Mouse (Mus musculus) embryonic facial prominence, embryonic 10.5 days (tissue): ENCODE data around the gene Vcl. TPM values are rescaled to one million over a fixed set of nuclear protein-coding genes. Genes with fewer than 3 reads are reported as not detected.

ENCODE experiments used
- DNase-seq: peaks from one replicate; pipeline ENCODE4 v3.0.0-alpha.2; 2017; ENCODE audit warnings: low spot score
- H3K27ac ChIP-seq: fragments of 300-500 bp; sonication (generic); replicated peaks from 2 replicates; pipeline ENCODE4 v1.5.1; 2016; ENCODE audit warnings: mild to moderate bottlenecking
- H3K27me3 ChIP-seq: fragments of 300-500 bp; sonication (generic); replicated peaks from 2 replicates; pipeline ENCODE4 v1.6.1; 2016; ENCODE audit warnings: low read depth, mild to moderate bottlenecking; ENCODE audit not compliant: poor library complexity, severe bottlenecking
- H3K36me3 ChIP-seq: fragments of 300-500 bp; sonication (generic); replicated peaks from 2 replicates; pipeline ENCODE4 v1.6.1; 2016; ENCODE audit warnings: mild to moderate bottlenecking, moderate library complexity
- H3K4me1 ChIP-seq: fragments of 300-500 bp; sonication (generic); 2 replicates; pipeline ENCODE4 v1.6.1; 2016
- H3K4me3 ChIP-seq: fragments of 300-500 bp; sonication (generic); 2 replicates; pipeline ENCODE4 v1.5.1; 2016; ENCODE audit warnings: mild to moderate bottlenecking, moderate library complexity
- H3K9me3 ChIP-seq: fragments of 300-500 bp; sonication (generic); 2 replicates; pipeline ENCODE4 v1.6.1; 2016; ENCODE audit warnings: mild to moderate bottlenecking
- WGBS: fragments of 180-500 bp; shearing (Covaris S2); methylation state at CpG from one replicate; pipeline ENCODE4 v1.1.7; 2016; 5-methylcytosine and 5-hydroxymethylcytosine counted together
- polyA plus RNA-seq: library from polyadenylated mRNA; unstranded; fragments of >200 nt; fragmentation: Nextera tagmentation; extraction: Ambion mirVana; gene quantifications from 2 replicates; pipeline ENCODE4 v1.2.1, GENCODE M21; 2016

Vcl gene
- polyA plus RNA-seq, 1 experiment from 2014 or later, result 36.4 TPM

GRCm38 (mm10) chr14:20916625-20917612 is 12.3 kb upstream of the Vcl start:
- Histone ChIP-seq H3K27ac (no peak overlapping the region), H3K27me3 (no peaks in the 10 kb centered on the region), H3K36me3 (no peaks in the 10 kb centered on the region), H3K9me3 (no peaks in the 10 kb centered on the region), H3K4me3 (no peak overlapping the region), H3K4me1 (no peaks in the 10 kb centered on the region)
- DNase-seq, result no peak
- WGBS, result 92% methylated on average over 7 of the region's 7 CpGs

- no peaks in the 10 kb centered on the region for H3K36me3 ChIP-seq
- no peaks in the 10 kb centered on the region for H3K27me3 ChIP-seq
- no peaks in the 10 kb centered on the region for H3K4me1 ChIP-seq
- WGBS, result 92% methylated on average over 5 of the region's 5 CpGs
- DNase-seq, result no peak
- H3K4me3 ChIP-seq, result no peak overlapping the region
- no peaks in the 10 kb centered on the region for H3K9me3 ChIP-seq
- no peak overlapping the region for H3K27ac ChIP-seq
These were observed 5.0 kb upstream of the Vcl start for GRCm38 (mm10) chr14:20924071-20924789.

- H3K36me3 ChIP-seq, result no peaks in the 10 kb centered on the region
- no peak overlapping the region for H3K4me3 ChIP-seq
- no peaks in the 10 kb centered on the region for H3K27me3 ChIP-seq
- H3K27ac ChIP-seq, result no peak overlapping the region
- DNase-seq, result no peak
- no peaks in the 10 kb centered on the region for H3K9me3 ChIP-seq
- H3K4me1 ChIP-seq, result peaks cover 19% of the 10 kb centered on the region
- WGBS, result 82% methylated on average over 4 of the region's 4 CpGs
These were observed 1.5 kb upstream of the Vcl start for GRCm38 (mm10) chr14:20927470-20928307.

GRCm38 (mm10) chr14:20928308-20928685 is 901 bp upstream of the Vcl start:
- H3K36me3 ChIP-seq, result no peaks in the 10 kb centered on the region
- no peaks in the 10 kb centered on the region for H3K27me3 ChIP-seq
- H3K4me3 ChIP-seq, result peak overlapping the region; percentile 87
- WGBS, result 14% methylated on average over 4 of the region's 4 CpGs
- DNase-seq, result peak; percentile 16
- peaks cover 19% of the 10 kb centered on the region for H3K4me1 ChIP-seq
- no peaks in the 10 kb centered on the region for H3K9me3 ChIP-seq
- H3K27ac ChIP-seq, result peak overlapping the region; percentile 94

GRCm38 (mm10) chr14:20929814-20930434 is 726 bp downstream of the Vcl start:
- peak overlapping the region; percentile 87 for H3K4me3 ChIP-seq
- 3% methylated on average over 19 of the region's 19 CpGs for WGBS
- no peaks in the 10 kb centered on the region for H3K27me3 ChIP-seq
- no peaks in the 10 kb centered on the region for H3K36me3 ChIP-seq
- H3K9me3 ChIP-seq, result no peaks in the 10 kb centered on the region
- DNase-seq, result peak; percentile 34
- H3K4me1 ChIP-seq, result peaks cover 19% of the 10 kb centered on the region
- peak overlapping the region; percentile 94 for H3K27ac ChIP-seq

- H3K27me3 ChIP-seq, result no peaks in the 10 kb centered on the region
- 36% methylated on average over 8 of the region's 8 CpGs for WGBS
- peak; percentile 24 for DNase-seq
- no peaks in the 10 kb centered on the region for H3K9me3 ChIP-seq
- H3K4me1 ChIP-seq, result peaks cover 19% of the 10 kb centered on the region
- H3K36me3 ChIP-seq, result no peaks in the 10 kb centered on the region
- peak overlapping the region; percentile 87 for H3K4me3 ChIP-seq
- peak overlapping the region; percentile 94 for H3K27ac ChIP-seq
These were observed 1.5 kb downstream of the Vcl start for GRCm38 (mm10) chr14:20930481-20931391.

GRCm38 (mm10) chr14:20938424-20938823 is 9.2 kb downstream of the Vcl start:
- Histone ChIP-seq H3K27ac (no peak overlapping the region), H3K27me3 (no peaks in the 10 kb centered on the region), H3K36me3 (no peaks in the 10 kb centered on the region), H3K4me1 (peaks cover 3% of the 10 kb centered on the region; the same call in 1 of the 2 replicates), H3K9me3 (no peaks in the 10 kb centered on the region), H3K4me3 (no peak overlapping the region)
- no peak for DNase-seq
- 82% methylated on average over 2 of the region's 2 CpGs for WGBS

- H3K4me1 ChIP-seq, result peaks cover 3% of the 10 kb centered on the region; the same call in 1 of the 2 replicates
- WGBS, result 55% methylated on average over 1 of the region's 1 CpGs
- H3K27ac ChIP-seq, result no peak overlapping the region
- no peak overlapping the region for H3K4me3 ChIP-seq
- no peaks in the 10 kb centered on the region for H3K9me3 ChIP-seq
- no peaks in the 10 kb centered on the region for H3K36me3 ChIP-seq
- DNase-seq, result no peak
- no peaks in the 10 kb centered on the region for H3K27me3 ChIP-seq
These were observed 9.7 kb downstream of the Vcl start for GRCm38 (mm10) chr14:20938860-20939259.

GRCm38 (mm10) chr14:20945296-20945695 is 16.1 kb downstream of the Vcl start:
- WGBS, result 90% methylated on average over 2 of the region's 2 CpGs
- no peak for DNase-seq

GRCm38 (mm10) chr14:20956021-20956420 is 26.8 kb downstream of the Vcl start:
- Histone ChIP-seq H3K27ac (no peak overlapping the region), H3K4me1 (peaks cover 6% of the 10 kb centered on the region; the same call in 1 of the 2 replicates), H3K9me3 (no peaks in the 10 kb centered on the region), H3K4me3 (no peak overlapping the region), H3K36me3 (peaks cover 6% of the 10 kb centered on the region; the same call in 1 of the 2 replicates), H3K27me3 (no peaks in the 10 kb centered on the region)
- DNase-seq, result no peak

More at GRCm38 (mm10) chr14:20945296-20945695, 16.1 kb downstream of the Vcl start:
- H3K9me3 ChIP-seq, result no peaks in the 10 kb centered on the region
- H3K4me1 ChIP-seq, result peaks cover 3% of the 10 kb centered on the region; the same call in 1 of the 2 replicates
- no peak overlapping the region for H3K27ac ChIP-seq
- H3K4me3 ChIP-seq, result no peak overlapping the region
- no peaks in the 10 kb centered on the region for H3K36me3 ChIP-seq
- H3K27me3 ChIP-seq, result no peaks in the 10 kb centered on the region

GRCm38 (mm10) chr14:20958971-20959370 is 29.8 kb downstream of the Vcl start:
- peaks cover 6% of the 10 kb centered on the region; the same call in 1 of the 2 replicates for H3K36me3 ChIP-seq
- H3K4me3 ChIP-seq, result no peak overlapping the region
- H3K9me3 ChIP-seq, result no peaks in the 10 kb centered on the region
- H3K27ac ChIP-seq, result no peak overlapping the region
- WGBS, result 74% methylated on average over 2 of the region's 2 CpGs
- DNase-seq, result no peak
- H3K27me3 ChIP-seq, result no peaks in the 10 kb centered on the region
- H3K4me1 ChIP-seq, result peaks cover 6% of the 10 kb centered on the region; the same call in 1 of the 2 replicates
